Mouse (Mus musculus) embryo, embryonic 10 days (tissue): ENCODE data around the gene Isyna1.

ENCODE experiments used
- DNase-seq: peaks from one replicate; pipeline ENCODE4 v3.0.0-alpha.2; 2015; ENCODE audit warnings: low spot score

Gene Isyna1

GRCm38 (mm10) chr8:70605871-70606779 is 12.0 kb downstream of the Isyna1 start:
- no peak for DNase-seq

DNA sequence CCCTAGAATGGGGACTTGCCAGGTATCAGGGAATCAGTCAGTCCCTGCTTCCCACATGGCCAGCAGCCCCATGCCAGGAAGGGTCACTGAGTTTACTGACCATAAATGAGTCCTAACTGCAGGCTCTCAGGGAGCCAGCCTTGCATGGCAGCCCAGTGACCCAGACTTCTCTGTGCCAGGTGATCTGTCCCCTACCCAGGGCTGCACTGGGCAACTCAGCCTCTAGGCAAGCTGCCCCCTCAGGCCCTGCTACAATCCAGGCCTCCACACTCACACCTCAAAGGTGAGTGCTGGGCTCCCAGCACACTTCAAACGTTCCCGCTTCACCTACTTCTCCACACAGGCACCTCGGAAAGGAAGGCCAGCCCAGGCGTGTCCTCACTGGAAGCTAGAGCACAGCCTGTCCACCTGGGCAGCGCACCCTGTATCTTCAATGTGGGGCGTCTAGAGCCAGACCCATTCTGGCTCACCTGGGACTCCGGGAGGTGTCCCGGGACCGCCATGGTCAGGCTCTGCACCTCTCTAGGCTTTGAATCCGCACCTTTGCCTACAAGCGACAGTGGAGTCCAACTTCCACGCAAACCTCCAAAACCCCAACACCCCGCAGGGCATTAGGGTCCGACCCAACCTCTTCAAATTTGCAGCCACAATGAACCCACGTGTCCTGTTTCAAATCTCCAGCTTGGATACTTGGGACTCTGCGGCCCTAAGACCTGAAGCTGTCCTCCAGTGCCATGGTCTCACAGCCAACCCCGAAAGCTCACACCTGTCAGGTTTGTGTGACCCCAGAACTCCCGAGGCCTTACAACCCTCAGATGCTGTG is 12.8 kb downstream of the Isyna1 start:
- DNase-seq: no peak

DNA sequence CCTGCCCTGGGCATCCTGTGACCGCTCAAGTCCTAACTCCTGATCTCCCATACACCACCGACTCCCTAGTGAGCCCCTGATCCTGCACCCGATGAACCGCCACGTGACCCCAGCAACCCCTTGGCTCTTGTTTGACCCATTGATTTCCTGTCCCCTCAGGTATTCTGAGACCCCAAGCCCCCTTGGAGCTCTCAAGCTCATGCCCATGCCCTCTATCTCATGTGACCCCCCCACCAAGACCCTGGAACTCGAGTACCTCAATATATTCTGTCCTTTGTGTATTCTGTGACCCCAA is 13.4 kb downstream of the Isyna1 start:
- DNase-seq: no peak

DNA sequence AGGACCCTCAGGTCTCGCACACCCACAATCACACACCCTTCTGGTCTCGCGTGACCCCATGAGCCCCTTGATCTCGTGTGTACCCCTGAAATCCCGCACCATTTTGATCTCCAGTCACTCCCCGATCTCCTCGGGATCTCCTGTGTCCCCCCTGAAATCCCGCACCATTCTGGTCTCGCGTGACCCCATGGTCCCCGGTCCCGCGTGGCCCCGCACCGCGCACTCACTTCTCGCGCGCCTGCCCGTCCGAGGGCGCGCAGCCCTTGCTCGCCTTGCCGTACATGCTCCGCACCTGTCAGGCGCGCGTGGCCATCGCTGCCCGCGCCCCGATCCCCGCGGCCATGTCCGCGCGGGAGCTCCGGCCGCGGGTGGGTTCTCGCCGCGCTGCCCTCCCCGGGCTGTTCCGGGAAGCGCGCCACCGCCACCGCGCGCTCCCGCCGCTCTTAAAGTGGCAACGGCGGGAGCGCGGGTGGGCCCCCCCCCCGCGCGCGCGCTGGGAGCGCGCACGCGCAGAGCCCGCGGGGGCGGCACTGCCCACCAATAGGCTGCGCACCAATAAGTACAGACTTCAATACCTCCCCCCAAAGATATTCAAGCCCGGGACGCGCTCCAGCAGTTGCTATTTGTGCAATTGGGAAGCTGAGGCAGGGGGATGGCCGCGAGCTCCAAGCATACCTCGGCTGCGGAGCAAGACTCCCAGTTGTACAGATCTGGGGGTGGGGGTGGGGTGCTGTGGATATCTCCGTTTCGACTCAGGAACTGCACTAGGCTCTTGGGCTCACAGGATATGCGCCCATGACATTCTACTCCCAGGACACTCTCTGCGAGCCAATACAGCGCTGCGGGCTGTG is 13.9 kb downstream of the Isyna1 start:
- peak; percentile 51 for DNase-seq

DNA sequence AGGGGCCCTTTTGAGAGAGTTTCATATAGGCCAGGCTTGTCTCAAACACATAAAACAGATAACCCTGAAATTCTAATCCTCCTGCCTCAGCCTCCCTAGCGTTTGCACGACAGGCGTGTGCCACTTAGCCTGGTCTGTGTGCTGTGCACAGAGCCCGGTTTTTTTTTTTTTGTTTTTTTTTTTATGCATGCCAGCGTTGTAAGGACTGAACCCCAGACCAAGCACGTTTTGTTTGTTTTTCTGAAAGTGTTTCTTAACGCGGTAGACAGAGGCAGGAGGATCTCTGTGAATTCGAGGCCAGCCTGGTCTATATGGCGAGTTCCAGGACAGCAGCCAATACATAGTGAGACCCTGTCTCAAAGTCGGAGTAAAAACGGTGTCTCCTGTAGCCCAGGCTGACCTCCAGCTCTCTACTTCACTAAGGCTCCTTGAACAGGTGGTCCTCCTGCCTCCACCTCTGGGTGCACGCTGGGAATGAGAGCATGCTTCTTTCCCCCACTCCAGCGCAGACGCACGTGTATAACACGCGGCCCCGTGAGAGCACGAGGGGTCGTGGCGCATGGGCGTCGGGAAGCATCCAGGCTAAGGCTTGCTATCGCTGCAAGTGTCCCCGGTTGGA is 14.7 kb downstream of the Isyna1 start, which contains the start of gene Ssbp4:
Gene Ssbp4, minus strand, starts transcription at position 124 of the 619 bp plus-strand sequence.
- DNase-seq: peak; percentile 35

DNA sequence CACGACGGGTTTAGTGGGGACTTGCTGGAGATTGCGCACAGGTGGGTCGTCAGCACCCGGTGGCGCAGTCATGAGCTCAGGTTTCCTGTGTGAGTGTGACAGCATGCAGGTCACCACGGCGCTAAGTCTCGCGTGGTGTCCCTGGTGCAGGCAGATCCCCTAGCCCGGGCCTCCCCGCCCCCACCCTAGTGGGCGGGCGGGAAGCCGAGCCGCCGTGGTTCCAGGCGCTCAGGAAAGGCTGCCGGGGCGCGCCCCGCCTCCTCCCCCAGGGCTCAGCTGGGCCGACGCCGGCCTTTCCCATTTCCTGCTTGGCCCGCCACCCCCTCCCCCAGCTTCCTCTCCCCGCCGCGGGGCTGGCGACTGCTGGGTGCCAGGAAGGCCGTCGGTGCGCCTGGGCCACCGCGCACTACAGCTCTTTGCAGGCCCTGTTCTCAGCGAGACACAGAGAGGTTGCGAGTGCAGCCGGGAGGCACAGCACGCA is 15.2 kb downstream of the Isyna1 start:
- DNase-seq: peak; percentile 79

DNA sequence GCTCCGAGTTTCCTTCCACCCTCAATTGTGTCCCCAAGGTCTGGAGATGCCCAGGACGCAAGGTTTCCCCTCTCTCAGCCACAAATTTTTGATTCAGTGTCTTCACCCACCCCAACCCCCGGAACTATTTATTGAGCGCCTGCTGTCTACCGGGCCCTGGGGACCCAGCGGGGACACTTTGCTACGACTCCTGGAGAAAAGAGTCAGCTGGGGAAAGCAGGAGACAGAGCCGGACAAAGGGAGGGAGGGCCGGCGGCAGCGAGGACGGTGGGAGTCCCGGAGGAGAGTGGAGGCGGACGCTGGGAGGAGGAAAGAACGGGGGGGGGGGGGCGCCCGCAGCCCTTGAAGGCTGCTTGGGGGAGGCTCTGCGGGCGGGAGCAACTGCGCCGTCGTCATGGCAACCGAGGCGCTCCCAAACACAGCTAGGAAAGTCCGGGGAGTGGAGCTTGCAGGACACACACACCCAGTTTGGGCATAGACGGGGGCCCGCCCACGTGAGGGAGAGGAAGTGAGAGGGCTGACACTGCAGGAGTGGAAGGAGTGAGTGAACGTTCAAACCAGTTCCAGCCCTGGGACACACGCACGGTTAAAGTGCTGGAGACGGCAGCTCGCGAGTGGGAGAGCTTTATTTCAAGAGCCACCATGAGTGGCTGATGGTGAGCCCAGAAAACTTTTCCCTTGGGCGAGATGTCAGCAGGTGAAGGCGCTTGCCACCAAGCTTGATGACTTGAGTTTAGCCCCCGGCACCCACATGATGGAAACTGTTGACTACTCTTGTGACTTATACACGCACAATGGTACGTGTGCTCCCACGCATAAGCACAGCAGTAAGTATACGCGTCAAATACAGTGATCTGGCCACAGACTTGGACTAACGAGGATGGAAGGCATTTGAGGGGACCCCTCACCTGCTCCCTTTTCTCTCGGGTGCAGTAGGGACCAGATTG is 15.9 kb downstream of the Isyna1 start:
- peak; percentile 90 for DNase-seq

GRCm38 (mm10) chr8:70610796-70611771 is 16.9 kb downstream of the Isyna1 start:
- DNase-seq: peak; percentile 74

DNA sequence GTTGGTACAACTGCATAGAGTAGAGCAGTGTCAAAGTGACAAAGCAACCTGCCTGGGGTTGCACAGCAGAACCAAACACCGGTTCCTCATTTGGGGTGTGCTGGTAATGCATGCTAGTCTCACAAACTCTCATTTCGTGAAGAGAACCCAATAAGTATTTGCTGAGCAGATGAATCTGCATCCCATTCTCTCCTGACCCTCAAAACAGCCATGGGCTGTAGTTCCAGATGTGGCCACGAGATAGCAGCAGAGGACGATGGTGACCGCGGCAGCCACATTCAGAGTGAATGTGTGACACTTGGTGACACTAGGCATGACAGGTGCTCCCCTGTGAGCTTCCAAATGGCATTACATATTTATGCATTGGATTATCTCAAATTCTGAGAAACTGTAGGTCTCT is 17.7 kb downstream of the Isyna1 start:
- peak; percentile 94 for DNase-seq

GRCm38 (mm10) chr8:70613763-70614162 is 19.6 kb downstream of the Isyna1 start:
- no peak for DNase-seq

- no peak for DNase-seq
These were observed 20.3 kb downstream of the Isyna1 start for GRCm38 (mm10) chr8:70614469-70614868.

- DNase-seq: no peak
These were observed 21.1 kb downstream of the Isyna1 start for GRCm38 (mm10) chr8:70615281-70615680.

DNA sequence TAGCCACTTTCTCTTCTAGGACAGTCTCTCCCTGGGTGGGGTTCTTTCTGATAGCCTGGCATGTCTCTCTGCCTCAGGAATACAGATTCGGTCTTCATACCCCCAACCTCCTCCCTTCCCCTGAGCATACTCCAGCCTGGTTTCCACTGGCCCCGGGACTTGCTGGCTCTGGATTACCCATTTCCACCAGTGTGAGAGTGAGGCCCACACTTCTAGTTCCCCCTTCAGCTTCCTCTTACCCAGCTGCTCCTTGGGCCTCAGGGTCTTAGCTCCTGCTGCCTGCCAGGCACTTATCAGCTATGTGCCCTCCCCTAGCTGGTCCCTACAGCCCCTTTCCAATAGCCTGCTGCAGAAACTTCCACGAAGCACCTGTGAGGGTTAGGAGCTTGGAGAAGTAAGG is 21.7 kb downstream of the Isyna1 start, which contains the start of gene Lrrc25:
Gene Lrrc25, plus strand, starts transcription at position 262 of the 400 bp plus-strand sequence.
- no peak for DNase-seq

- DNase-seq: no peak
These were observed 22.5 kb downstream of the Isyna1 start for GRCm38 (mm10) chr8:70616645-70617044.

- DNase-seq: no peak
These were observed 23.8 kb downstream of the Isyna1 start for GRCm38 (mm10) chr8:70617985-70618384.

DNA sequence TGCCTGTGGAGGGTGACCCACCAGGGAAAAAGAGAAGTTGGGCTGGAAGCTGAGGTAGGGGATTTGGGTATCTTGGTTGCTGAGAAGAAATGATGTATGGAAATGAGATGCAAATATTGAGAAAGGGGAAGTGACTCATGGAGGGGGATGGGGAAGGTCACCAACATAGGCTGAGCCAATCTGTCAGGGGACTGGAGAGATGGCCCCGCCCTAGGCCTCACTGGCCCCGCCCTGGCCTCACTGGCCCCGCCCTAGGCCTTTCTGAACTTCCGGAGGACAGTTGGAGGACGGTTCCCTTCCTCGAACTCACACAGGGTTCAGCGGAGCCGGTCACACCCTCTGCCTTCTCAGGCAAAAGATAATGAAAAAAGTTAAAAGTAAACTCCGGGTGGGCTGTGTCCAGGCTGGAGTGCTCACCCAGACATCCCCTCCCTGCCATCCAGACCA is 24.7 kb downstream of the Isyna1 start:
- DNase-seq: peak; percentile 48

DNA sequence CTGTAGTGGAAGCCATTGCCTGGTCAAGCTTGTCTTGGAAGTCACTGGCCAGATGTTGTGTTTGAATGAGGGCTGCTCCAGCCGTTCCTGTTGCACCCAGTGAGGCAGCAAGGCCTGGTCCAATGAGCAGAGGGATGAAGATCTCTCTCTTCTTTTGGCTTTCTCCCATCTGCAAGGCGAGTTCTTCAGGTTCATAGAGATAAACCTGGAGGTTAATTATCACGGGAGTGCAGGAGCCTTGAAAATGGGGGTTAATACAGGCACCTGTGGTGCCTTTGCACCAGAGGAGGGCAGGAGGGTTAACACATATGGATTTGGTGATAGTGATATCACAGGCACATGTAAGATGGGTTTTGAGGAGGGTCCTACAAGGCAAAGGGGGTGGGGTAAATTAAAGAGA is 28.0 kb downstream of the Isyna1 start:
- no peak for DNase-seq

GRCm38 (mm10) chr8:70625104-70625503 is 30.9 kb downstream of the Isyna1 start:
- DNase-seq: peak; percentile 75

GRCm38 (mm10) chr8:70627041-70627440 is 32.9 kb downstream of the Isyna1 start:
- no peak for DNase-seq
